Mouse (Mus musculus) kidney, postnatal 4 days (tissue): ENCODE measurements at regions not wholly inside any gene's neighbourhood (a gene's known extent, or its start where the extent isn't known, plus 50 kb on each side); places are given as distances from the start of the nearest gene placed in this dataset.
A peak's percentile ranks its signal among the peaks of the same experiment; 100 is the strongest.
"Not testable (repeated sequence)": the region's sequence is repeated elsewhere in the genome, so short reads cannot be mapped to it uniquely, and the experiment has no call there.

Source experiments
- DNase-seq, 2 experiments: peaks; one replicate each; pipeline ENCODE4 v3.0.0; 2021; ENCODE audit warnings: mixed read lengths in 2 of 2

DNA sequence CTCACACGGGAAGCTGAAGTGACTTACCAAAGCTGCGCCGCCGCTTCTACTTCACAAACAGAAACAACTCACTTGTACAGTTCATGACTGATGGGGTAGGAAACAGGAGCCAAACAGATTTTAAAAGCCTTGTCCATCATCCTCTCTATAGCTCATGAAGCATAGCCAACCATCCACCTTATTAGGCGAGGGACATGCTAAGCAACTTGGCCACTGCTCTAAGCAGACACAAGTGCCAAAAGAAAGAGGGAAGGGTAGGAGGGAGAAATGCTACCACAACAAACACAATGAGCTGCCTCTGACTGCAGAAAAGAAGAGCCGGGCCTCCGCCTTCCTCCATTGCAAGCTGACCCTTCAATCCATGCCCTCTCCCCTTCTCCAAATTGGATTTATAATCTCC is 179.9 kb downstream of the Dhx15 start:
- DNase-seq: no peak

DNA sequence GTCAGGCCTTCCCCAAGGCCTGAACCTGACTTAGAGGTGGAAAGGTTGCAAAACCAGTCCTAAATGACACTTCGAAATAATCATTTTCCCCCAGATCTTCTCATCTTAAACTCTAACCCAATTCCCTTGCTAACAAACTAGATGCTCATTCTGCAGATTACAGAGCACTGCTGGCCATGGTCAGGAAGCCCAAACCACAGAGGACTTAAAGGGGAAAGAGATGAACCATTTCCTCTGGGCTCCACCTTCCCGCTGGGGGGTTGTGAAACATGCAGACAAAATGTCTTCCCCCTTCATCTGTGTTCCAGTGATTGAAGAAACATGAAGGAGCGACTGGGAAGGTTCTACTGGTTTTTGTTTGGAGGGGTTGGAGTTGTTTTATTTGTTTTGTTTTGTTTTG is 181.4 kb downstream of the Dhx15 start:
- no peak for DNase-seq

DNA sequence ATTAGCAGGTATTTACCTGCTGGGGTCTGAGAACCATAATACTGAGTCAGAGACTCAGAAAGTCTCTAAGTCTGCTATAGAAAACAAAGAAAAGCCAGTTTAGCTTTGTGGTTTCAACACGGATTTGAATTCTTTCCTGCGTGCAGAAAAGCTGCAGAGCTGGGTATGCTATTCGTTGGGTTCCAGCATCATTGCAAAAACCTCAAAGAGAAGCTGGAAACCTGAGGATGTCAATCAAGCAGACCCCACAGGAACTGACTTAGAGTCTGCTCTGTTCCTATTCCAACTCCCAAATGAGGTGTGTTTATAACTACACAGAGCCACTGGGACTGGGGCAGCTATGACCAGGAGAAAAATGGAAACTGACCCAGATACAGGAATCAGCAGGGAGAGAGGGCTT is 183.5 kb downstream of the Dhx15 start:
- DNase-seq: no peak

DNA sequence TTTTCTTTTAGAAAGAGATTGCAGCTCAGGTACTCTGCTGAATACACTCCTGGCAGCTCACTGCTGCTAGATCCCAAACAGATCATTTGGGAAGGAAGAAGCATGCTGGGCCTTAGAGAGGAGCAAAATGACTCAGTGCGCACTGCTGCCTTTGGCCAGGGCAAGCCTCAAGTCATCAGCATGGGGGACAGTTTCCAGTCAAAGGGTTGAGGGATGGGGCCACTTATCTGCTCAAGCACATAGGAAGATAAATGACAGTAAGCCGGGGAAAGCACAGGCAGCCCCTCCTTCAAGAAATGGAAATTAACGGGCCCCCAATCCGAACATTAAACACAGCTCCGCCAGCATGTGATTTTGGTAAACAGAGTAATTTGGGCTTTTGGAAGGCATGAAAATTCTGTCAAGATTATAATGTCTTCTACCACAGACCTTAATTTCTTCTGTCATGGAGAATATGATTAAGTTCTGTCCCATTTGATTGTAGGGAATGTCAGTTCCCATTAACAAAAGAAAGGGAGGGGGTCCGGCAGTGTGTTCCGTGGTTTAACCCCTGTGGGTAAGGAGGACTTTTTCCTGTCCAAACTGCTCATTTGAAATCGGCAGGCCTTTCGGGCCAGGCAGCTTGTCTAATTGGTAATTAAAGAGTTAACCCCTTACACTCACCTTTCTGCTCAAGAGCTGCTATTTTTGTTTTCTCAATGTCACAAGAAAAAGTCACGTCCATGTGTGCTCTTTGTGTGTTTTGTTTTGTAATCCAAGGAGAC is 199.3 kb downstream of the Dhx15 start:
- DNase-seq: no peak

DNA sequence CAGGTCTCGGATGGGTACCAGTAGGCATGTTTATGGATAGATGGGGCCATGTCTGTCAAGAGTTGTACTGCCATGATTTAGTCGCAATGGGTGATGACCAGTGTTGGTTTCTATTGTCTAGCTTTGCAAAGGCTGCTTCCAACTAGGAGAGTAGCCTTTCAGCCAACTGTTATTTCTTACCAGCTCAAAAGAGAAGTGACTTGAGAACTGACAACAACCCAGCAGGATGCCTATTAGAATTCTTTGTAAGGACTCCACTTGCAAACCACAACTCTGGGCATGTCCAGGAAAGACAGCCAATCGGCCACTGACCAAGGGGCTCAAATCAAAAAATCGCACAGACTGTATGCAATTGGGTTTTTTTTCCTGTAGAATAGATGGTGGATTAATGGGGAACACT is 200.9 kb downstream of the Dhx15 start:
- DNase-seq: no peak

DNA sequence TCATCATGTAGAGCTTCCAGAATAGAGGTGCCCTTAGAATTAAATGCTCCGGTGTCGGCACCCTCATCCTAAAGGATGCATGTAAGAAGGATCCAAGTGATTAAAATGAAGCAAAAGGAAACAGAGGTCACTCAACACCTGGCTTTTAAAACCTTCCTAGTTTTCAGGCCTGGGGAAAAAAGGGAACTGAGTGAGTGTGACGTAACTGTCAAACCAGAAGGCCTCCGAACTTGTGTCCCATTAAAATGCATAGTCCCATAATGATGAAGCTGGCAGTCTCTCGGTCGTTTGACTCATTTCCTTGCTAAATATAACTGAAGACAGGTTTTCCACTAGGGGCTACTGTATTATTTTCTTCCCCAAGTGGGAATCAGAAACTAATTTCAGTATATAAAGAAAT is 201.4 kb downstream of the Dhx15 start:
- DNase-seq: no peak

DNA sequence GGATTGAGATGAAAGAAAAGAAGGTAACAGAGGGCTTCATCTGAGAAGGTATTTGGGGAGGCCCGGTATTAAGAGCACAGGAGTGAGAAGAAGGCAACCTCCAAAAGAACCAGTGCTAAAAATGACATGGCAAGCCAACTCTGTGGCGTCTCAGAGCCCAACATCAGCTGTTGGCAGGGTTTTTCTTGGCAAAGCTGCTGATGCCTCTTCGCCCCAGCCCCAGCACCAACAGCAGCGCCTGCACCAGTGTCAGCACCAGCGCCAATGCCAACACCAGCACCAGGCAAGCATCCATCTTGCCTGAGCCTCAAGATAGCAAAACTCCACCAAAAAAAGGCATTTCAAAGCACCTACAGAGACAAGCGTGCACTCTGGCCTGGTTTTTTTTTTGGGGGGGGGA is 205.3 kb downstream of the Dhx15 start:
- no peak for DNase-seq

DNA sequence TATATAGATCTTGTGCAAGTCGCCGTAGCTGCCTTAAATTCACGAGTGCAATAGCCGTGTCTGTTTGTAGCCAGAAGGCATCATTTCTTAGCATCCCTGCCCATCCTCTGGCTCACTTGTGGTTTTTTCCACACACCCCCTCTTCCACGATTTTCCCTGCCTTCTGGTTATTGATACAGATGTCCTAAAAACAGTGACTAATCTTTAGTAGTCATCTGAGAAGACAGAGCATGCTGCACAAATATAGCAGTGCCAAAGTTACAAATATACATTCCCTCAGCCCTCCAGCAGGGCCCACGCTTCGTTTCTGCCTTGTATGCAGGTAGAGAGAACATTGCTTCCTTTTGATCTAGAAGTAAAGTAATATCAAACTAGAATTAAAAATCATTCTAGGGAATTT is 207.5 kb downstream of the Dhx15 start:
- DNase-seq: no peak

DNA sequence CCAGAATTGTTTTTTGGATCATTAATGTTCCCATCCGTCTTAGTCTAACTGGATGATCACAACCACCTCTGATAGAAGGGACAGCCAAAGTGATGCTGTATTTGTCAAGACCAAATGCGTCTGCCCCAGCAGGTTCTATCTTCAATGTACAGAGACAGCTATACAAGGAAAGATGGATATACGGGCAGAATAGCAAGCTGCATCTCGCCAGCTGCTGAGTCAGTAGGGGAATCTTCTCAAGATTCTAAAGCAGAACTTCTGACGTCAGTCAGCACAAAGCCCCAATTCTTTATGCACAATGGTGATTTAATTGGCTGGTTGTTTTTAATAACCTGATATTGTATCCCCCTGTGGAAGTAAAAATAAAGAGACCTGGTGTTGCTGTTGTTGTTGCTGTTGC is 209.4 kb downstream of the Dhx15 start:
- no peak for DNase-seq

DNA sequence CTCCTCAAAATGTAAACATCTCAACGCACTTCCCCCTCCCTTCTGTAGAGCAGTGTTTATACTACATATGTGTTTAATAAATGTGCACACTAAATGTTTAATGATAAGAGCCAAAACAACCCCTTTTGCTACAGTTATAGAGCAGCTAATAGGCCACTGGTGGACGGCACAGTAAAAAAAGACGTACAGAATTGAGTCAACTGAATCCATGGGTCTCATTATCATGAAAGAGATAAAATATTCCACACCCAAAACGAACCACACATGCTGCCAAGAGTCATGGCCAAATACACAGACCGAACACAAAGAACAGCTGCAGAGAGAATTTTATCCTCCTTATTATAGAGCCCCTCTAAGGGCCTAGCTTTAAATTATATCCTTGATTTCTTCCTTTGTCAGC is 237.8 kb downstream of the Dhx15 start:
- DNase-seq: peak in 1 of 2 experiments; percentile 7

DNA sequence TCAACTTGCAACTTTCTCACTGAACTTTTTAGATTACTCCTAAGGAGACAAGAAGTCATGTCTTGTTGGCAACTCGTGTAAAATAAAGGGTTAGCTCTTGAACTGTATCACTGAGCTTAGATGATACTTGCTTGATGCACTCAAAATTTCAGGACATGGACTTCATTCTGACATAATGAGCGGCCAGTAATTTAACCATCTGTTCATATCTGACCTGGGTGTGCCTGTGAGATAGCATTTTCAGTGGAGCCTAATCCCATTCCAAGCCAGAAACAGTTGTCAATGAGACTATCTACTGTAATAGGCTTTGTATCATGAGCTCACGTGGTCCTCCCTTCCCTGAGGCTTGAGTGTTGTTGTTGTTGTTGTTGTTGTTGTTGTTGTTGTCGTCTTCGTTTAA is 240.3 kb downstream of the Dhx15 start:
- DNase-seq: no peak

DNA sequence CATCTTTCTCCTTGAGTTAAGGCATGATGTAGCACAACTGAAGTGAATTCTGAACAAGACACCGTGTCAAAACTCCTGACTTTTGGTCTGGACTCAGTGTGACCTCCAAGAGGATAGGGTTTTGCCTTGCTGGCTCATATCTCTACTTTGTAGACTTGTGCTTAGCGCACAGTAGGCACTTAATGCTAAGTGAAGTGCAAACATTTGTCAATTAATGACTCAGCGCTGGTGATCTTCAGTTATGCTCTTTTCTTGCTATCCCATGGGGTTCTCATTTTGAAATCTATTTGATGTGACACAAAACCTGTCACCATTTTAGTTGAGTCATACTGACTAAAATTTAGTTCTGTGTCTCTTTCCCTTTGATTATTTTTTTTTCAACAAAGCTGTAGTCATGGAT is 244.3 kb downstream of the Dhx15 start:
- no peak for DNase-seq

DNA sequence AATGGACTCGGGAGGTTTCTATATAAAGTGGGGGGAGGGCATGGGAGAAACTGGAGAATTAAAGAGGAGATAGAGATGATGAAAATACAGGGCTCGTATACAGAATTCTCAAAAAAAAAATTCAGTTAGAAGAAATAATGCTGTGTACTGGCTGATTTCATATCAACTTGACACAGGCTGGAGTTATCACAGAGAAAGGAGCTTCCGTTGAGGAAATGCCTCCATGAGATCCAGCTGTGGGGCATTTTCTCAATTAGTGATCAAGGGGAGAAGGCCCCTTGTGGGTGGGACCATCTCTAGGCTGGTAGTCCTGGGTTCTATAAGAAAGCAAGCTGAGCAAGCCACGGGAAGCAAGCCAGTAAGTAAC is 248.4 kb downstream of the Dhx15 start:
- not testable (repeated sequence) for DNase-seq

DNA sequence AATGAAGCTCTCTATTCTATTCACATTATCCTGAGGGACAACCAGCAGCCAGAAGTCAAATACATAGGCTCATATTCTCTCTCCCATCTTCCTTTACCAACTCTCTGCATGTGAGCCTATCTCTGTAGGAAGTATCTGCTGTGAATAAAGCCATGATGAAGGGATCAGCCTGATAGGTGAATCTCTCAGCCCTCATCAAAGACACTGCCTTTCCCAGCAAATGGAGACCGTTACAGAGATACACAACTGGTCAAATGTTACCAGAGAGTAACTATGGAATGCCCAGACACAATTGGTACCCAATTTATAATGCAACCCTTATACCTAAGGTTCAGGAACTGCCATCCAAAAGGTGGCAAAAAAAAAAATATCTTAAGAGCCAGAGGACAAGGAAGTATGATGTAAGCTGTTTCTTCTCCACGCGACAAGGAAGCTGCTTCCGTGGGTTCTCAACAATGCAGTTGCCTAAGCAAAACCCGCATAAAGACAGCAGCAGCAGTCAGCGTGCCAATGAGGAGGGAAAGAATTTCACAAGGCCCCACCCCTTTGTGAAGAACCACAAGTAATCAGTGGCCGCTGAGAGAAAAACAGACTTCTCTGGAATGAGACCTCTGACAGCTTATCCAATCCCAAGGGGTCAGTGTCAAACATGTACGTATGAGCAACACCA is 248.9 kb downstream of the Dhx15 start:
- DNase-seq: peak; percentile 14 to 32

DNA sequence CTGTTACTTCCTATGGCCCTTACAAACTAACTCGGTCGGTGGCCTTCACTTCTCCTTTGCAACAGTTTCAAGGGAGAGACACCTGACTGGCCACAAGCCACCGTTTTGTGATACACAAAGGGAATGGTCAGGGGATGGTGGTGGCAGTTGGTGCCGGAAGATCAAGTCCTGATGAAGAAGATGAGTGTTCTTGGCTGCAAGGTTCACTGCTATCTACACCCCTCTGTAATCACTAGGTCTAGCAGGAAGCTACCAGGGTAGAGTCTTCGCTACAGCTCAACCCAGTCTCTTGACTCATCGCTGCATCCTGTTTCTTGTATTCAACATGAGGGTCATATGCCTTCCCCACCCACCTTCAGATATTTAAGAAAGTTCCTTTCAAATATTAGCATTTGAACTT is 251.5 kb downstream of the Dhx15 start:
- no peak for DNase-seq

DNA sequence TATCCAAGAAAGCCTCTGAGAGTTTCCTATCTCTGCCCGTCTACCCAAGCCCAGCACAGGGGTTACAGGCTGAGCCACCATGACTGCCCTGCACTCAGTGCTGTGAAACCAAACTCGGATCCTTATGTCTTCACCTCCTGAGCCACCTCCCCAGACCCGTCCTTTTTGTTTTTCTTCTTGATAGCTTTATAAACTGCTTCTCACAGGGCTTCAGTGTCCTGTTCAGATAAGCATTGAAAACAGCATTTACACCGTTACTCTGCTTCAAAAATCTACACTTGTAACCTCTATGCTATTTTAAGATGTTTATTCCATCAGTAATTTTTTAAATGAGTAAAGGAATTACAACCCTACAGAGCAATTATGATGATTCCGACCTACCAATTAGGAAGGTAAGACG is 253.0 kb downstream of the Dhx15 start:
- DNase-seq: no peak

DNA sequence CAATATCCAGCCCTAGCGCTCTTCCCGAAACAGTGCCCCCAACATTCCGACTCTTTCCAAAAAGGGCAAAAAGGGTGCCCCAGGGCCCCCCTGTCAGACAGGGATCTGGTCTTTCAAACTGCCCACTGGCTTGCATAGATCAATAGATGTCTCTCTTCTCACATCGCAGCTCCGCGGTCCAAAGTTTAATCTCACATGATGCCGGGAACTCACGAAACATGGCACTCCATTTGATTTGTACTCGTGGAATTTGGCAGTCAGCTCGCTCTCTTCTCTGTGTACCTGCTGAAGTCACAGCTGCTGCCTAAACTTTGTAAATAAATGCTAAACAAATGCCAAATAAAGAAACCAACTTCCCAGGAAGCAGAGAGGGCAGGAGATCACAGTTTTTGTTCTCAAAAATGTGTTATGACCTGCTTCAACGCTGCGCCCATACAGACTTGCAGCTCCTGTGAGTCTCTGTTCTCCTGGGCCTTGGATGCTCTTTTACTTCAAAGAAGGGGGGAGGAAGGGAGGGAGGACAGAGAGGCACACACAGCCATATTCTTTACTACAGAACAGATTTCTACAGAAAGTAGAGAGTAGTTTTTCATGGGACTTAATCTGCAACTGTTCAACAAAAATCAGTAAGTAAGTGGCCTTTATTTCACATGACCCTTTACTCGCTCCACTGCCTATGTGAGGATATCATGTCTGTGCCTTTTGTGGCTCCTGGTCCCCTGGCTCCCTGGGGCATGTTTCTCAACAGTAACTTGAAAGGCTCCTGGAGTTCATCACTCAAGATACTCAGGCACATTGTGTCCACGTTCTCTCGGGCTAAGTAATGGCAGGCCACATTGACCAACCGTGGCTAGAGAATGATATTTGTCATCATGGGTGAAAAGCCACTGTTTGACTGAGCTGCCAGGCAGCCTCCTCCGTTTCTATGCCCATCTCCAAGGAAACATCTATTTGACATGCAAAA is 254.6 kb downstream of the Dhx15 start:
- no peak for DNase-seq

DNA sequence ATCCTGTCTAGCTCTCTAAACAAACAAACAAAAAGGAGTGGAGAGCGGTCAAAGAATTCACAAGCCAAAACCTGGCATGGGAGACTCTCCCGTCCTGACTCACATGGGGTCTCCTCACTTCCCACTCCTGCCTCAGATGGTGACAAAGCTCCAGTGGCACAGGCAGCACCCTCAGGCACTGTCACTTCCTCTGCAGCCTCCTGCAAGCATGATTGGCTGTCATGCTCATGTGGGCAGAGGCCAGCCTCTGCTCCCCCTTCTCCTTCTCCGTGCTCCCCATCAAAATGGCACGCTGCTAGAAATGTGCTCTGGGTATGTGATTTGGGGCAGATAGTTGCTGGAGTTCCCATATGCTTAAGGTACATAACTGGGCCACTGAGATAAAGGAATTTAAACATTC is 255.4 kb downstream of the Dhx15 start:
- DNase-seq: no peak

DNA sequence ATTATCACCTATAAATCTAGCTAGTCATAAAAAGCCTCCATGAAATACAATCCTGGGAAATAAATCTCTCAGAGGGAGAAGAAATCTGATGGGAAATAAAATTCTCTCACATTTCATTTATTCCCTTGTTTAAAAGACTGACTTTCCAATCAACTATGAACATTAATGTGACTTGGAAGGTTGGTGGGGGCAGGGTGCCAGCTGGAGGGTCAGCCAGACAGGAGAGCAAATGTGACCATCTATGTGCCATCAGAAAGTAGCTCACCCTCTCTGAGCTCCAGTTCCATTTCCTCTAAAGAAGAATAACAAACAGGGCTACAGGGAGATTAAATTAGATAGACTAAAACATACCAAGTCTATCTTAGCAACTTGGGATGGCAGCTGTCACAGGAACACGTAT is 257.0 kb downstream of the Dhx15 start:
- DNase-seq: no peak

DNA sequence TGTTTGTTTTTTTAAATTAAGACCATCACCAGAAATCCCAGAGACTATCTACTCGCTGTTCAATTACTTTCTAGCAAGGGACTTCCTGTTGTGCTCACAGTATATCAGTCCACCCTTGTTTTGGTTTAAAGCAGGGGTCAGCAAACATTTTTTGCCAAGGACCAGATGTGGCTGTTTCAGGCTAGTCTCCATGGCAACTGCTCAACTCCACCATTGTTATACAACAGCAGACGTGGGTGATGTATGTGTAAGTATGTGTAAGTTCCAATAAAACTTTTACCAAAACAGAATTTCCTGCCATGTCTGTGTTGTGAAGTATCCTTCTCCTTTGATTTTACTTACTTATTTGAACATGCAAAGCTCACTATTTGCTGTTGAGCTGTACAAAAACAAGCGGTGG is 259.9 kb downstream of the Dhx15 start:
- DNase-seq: no peak

DNA sequence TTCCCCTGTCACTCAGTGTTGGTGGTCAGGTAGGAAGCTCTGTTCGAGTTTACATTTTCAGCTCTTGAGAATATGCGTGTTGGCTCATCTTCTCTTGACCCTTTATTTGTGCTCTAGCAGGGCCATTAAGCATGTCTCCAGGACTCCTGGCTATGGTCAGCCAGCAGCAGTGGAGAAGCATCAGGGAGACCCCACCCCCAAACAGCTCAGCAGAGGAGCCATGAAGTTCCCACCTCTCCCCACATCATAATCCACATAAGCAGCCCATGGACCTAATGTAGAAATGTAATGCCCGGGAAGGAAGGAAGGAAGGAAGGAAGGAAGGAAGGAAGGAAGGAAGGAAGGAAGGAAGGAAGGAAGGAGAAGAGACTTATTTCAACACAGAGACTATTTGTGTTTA is 261.5 kb downstream of the Dhx15 start:
- no peak for DNase-seq

DNA sequence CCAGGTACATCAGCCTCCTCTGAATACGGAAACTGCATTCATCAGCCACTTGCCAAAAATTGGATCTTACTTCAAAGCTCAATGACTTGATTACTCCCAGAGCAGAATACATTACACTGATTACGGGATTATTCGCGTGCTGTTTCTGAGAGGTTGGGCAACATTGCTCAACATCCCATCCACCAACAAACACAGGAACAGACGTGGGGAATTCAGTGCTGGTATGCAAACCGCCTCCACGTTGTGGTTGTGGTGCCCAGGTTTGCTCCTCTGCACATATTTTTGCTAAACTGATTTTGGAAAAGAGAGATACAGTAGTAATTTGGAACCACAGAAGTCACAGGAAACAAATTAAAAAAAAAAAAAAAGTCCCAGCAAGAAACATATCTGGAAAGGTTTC is 266.9 kb downstream of the Dhx15 start:
- no peak for DNase-seq

DNA sequence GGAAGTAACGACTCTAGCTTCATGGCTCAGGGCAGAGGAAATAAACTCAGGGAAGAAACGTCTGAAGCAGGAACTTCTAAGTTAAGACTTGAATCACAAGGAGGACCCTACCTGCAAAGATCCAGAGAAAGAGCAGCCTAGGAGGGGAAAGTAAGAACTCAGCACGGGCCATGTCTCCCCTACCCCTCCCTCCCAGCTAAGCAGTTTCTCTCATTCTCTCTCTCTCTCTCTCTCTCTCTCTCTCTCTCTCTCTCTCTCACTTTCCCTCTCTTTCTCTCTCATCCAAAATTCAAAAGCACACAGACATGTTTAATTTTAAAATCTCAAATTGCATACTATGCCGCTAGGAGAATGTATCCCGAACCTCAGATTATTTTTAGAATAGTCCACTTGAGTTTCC is 267.3 kb downstream of the Dhx15 start:
- no peak for DNase-seq

DNA sequence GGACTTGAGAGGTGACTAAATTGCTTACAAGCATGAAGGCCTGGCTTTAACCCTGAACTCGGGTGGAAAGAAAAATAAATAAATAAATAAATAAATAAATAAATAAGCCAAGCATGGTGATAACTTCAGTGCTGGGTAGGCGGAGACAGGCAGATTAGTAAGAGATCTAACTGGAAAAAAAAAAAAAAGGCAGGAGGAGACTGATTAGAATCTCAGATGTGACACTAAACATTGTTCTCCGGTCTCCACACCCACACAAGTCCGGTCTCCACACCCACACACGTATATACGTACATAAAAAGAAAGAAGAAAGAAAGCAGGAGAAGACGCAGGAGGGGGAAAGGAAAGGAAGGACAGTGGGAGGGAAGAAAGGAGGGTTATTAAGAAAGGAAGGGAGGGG is 267.8 kb downstream of the Dhx15 start:
- no peak for DNase-seq
